Mouse (Mus musculus): ENCODE results near the gene Adamts3. TPM values are rescaled to one million over a fixed set of nuclear protein-coding genes. Genes with fewer than 3 reads are reported as not detected.

Adamts3 gene
- polyA plus RNA-seq, 1 experiment from 2014 or later, result 3.2 TPM

GRCm38 (mm10) chr5:89800181-89800816, 82.8 kb downstream of the Adamts3 start:
- 94% methylated on average over 5 of the region's 5 CpGs for WGBS
- no peaks in the 10 kb centered on the region for H3K27me3 ChIP-seq
- no peak overlapping the region for H3K4me3 ChIP-seq (replicated peaks)
- no peaks in the 10 kb centered on the region for H3K36me3 ChIP-seq
- no peaks in the 10 kb centered on the region for H3K4me1 ChIP-seq (replicated peaks)
- ATAC-seq, result no peak
- no peak overlapping the region for H3K9ac ChIP-seq (replicated peaks)
- no peak overlapping the region for H3K27ac ChIP-seq
- H3K9me3 ChIP-seq, result no peaks in the 10 kb centered on the region
- H3K4me2 ChIP-seq (replicated peaks), result no peak overlapping the region

- Histone ChIP-seq H3K9ac (replicated peaks) (no peak overlapping the region), H3K36me3 (no peaks in the 10 kb centered on the region), H3K27ac (no peak overlapping the region), H3K4me2 (replicated peaks) (no peak overlapping the region), H3K27me3 (no peaks in the 10 kb centered on the region), H3K9me3 (no peaks in the 10 kb centered on the region), H3K4me3 (replicated peaks) (no peak overlapping the region), H3K4me1 (replicated peaks) (no peaks in the 10 kb centered on the region)
- WGBS, result 96% methylated on average over 3 of the region's 3 CpGs
- ATAC-seq, result no peak
Measured at GRCm38 (mm10) chr5:89793706-89794105, 89.4 kb downstream of the Adamts3 start.

DNA sequence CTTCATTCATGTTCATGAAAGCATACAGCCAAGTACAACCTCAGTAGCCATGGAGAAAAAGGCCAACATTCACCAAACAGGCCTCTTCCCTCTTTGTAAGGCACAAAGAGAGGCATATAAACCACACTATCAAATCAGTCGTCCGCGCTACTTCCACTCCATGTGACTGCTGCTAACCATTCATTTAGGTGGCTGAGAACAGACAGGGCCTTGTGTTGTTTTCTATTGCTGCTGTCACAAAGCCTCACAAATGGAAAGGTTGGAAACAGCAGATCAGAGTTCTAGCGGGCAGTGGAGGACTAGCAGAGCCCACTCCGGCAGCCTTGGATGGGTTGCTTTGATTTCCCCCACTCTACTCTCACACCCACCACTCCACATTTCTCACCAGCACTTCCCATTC, 98.5 kb downstream of the Adamts3 start:
- Histone ChIP-seq H3K27ac (no peak overlapping the region), H3K4me3 (replicated peaks) (no peak overlapping the region), H3K9ac (replicated peaks) (no peak overlapping the region), H3K9me3 (no peaks in the 10 kb centered on the region), H3K36me3 (no peaks in the 10 kb centered on the region), H3K4me1 (replicated peaks) (no peaks in the 10 kb centered on the region), H3K4me2 (replicated peaks) (no peak overlapping the region), H3K27me3 (no peaks in the 10 kb centered on the region)
- no peak for ATAC-seq
- 66% methylated on average over 5 of the region's 5 CpGs for WGBS

DNA sequence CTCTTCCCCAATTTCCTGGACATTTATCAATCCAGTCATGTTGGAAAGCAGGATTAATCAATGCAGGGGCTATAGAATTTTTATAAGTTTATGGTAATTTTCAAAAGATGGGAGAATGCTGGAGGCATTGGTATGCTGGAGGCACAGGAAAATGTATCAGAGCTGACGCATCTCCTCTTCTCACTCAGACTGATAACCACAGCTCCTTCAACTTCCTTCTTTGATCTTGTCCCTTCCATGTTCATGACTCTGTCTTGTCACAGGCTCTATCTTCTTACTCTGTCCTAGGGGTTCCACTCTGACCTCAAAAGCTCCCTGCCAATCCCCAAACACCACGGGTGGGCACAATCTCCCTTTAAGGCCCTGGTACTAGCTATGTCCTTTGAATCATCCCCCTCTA, 103.3 kb downstream of the Adamts3 start:
- H3K27me3 ChIP-seq, result no peaks in the 10 kb centered on the region
- WGBS, result 91% methylated on average over 2 of the region's 2 CpGs
- no peaks in the 10 kb centered on the region for H3K36me3 ChIP-seq
- H3K4me3 ChIP-seq (replicated peaks), result no peak overlapping the region
- no peak for ATAC-seq
- no peaks in the 10 kb centered on the region for H3K4me1 ChIP-seq (replicated peaks)
- H3K9me3 ChIP-seq, result no peaks in the 10 kb centered on the region
- H3K4me2 ChIP-seq (replicated peaks), result no peak overlapping the region
- H3K27ac ChIP-seq, result no peak overlapping the region
- no peak overlapping the region for H3K9ac ChIP-seq (replicated peaks)

DNA sequence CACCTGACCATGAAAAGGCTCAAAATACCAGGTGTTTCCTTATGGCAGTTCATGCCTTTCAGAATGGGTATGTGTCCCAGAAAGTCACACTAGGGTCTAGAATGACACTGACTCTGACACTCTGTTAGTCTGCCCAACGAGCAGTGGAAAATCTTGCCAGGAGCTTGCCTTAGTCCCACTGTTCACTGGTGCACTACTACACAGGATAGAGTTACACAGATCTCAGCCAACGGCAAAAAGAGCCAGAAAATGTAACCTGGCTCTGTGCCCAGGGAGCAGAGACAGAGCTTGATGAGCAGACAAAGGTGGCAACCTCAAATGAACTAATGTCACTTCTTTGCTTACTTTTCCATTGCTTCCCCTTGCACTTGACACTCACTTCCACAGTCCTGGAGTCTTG, 104.5 kb downstream of the Adamts3 start:
- Histone ChIP-seq H3K4me1 (replicated peaks) (no peaks in the 10 kb centered on the region), H3K4me2 (replicated peaks) (no peak overlapping the region), H3K4me3 (replicated peaks) (no peak overlapping the region), H3K27me3 (no peaks in the 10 kb centered on the region), H3K9ac (replicated peaks) (no peak overlapping the region), H3K27ac (no peak overlapping the region), H3K36me3 (no peaks in the 10 kb centered on the region), H3K9me3 (no peaks in the 10 kb centered on the region)
- ATAC-seq, result no peak
- WGBS, result 80% methylated on average over 2 of the region's 2 CpGs

GRCm38 (mm10) chr5:89777411-89777810, 105.7 kb downstream of the Adamts3 start:
- ATAC-seq, result no peak
- no peak overlapping the region for H3K4me3 ChIP-seq (replicated peaks)
- H3K4me2 ChIP-seq (replicated peaks), result no peak overlapping the region
- no peaks in the 10 kb centered on the region for H3K4me1 ChIP-seq (replicated peaks)
- 73% methylated on average over 4 of the region's 4 CpGs for WGBS
- H3K27me3 ChIP-seq, result no peaks in the 10 kb centered on the region
- H3K36me3 ChIP-seq, result no peaks in the 10 kb centered on the region
- no peak overlapping the region for H3K27ac ChIP-seq
- no peaks in the 10 kb centered on the region for H3K9me3 ChIP-seq
- no peak overlapping the region for H3K9ac ChIP-seq (replicated peaks)

GRCm38 (mm10) chr5:89770655-89771355, 112.3 kb downstream of the Adamts3 start:
- peak; percentile 70; the same call in 1 of the 2 replicates for ATAC-seq
- 26% methylated on average over 4 of the region's 4 CpGs for WGBS
- no peak overlapping the region for H3K9ac ChIP-seq (replicated peaks)
- no peaks in the 10 kb centered on the region for H3K4me1 ChIP-seq (replicated peaks)
- H3K36me3 ChIP-seq, result no peaks in the 10 kb centered on the region
- H3K4me3 ChIP-seq (replicated peaks), result no peak overlapping the region
- H3K27ac ChIP-seq, result no peak overlapping the region
- H3K4me2 ChIP-seq (replicated peaks), result no peak overlapping the region
- no peaks in the 10 kb centered on the region for H3K9me3 ChIP-seq
- H3K27me3 ChIP-seq, result peaks cover 14% of the 10 kb centered on the region

- Histone ChIP-seq H3K4me1 (replicated peaks) (peaks cover 14% of the 10 kb centered on the region), H3K36me3 (no peaks in the 10 kb centered on the region), H3K4me3 (replicated peaks) (peak overlapping the region; percentile 8; the same call in 1 of the 2 replicates), H3K9ac (replicated peaks) (no peak overlapping the region), H3K27ac (no peak overlapping the region), H3K27me3 (peaks cover 44% of the 10 kb centered on the region), H3K9me3 (no peaks in the 10 kb centered on the region), H3K4me2 (replicated peaks) (peak overlapping the region; percentile 37)
- ATAC-seq, result peak; percentile 95
- WGBS, result 2% methylated on average over 11 of the region's 11 CpGs
Measured at GRCm38 (mm10) chr5:89763189-89764187, 119.6 kb downstream of the Adamts3 start.

GRCm38 (mm10) chr5:89760368-89760767, 122.8 kb downstream of the Adamts3 start:
- H3K9me3 ChIP-seq, result no peaks in the 10 kb centered on the region
- peaks cover 14% of the 10 kb centered on the region for H3K4me1 ChIP-seq (replicated peaks)
- no peak for ATAC-seq
- no peak overlapping the region for H3K27ac ChIP-seq
- H3K27me3 ChIP-seq, result peaks cover 44% of the 10 kb centered on the region
- no peak overlapping the region for H3K4me2 ChIP-seq (replicated peaks)
- H3K9ac ChIP-seq (replicated peaks), result no peak overlapping the region
- no peaks in the 10 kb centered on the region for H3K36me3 ChIP-seq
- WGBS, result 36% methylated on average over 4 of the region's 4 CpGs
- H3K4me3 ChIP-seq (replicated peaks), result no peak overlapping the region

DNA sequence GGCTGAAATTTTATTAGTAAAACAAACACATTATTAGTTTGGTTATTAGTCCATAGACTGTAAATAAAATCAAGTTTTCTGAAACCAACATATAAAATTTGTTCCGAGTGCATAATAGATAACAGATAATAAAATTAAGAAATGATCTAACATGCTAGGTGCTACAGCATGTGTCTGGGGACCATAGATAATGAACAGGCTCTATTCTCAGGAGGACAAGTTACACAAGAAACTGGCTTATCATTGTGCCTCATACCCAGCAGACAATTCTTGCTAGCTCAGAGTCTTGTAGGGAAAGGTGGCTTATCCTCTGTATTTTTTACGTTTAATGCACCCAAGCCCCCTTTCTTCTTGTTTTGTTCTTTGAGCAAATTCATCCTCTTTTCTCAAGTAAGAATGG, 131.3 kb downstream of the Adamts3 start:
- ATAC-seq, result no peak
- H3K4me2 ChIP-seq (replicated peaks), result no peak overlapping the region
- 90% methylated on average over 2 of the region's 2 CpGs for whole genome bisulfite sequencing
- no peaks in the 10 kb centered on the region for H3K36me3 ChIP-seq
- H3K4me3 ChIP-seq (replicated peaks), result no peak overlapping the region
- no peaks in the 10 kb centered on the region for H3K4me1 ChIP-seq (replicated peaks)
- no peak overlapping the region for H3K9ac ChIP-seq (replicated peaks)
- H3K9me3 ChIP-seq, result no peaks in the 10 kb centered on the region
- H3K27me3 ChIP-seq, result 0 out of 2 replicates have a peak, but pooled peaks cover 4% of the 10 kb centered on the region
- H3K27ac ChIP-seq, result no peak overlapping the region

DNA sequence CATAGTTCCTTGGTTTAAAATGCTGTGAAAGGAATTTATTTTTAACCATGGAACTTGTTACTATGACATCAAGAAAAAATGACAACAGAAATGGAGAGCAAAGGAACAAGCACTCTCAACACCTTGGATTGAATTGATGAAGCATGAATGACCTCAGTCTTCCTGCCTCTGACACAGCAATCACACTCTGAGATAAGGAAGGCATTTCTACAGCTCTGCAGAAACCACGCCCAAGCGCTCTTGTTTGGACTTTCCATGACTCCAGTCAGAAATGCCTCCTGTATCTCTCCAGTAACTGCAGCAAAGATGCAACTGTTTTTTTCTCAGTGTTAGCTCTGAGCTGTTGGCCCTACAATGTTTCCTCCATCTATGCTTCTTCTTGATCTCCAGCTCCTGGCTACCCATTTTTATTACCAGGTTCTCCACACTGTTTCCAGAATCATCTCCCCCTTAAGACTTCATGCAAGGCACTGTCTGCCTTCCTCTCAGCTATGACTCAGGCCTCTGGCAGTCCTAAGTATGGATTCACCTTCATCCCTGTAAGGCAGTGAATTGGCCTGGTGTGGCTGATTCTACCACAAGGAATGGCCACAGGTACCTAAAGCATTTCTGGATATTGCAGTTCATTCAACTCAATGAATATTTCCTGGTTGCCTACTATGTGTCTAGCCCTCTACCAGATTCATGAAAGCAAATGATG, 134.8 kb downstream of the Adamts3 start:
- Histone ChIP-seq H3K9me3 (no peaks in the 10 kb centered on the region), H3K36me3 (no peaks in the 10 kb centered on the region), H3K27ac (no peak overlapping the region), H3K4me2 (replicated peaks) (no peak overlapping the region), H3K4me3 (replicated peaks) (no peak overlapping the region), H3K9ac (replicated peaks) (no peak overlapping the region), H3K27me3 (no peaks in the 10 kb centered on the region), H3K4me1 (replicated peaks) (no peaks in the 10 kb centered on the region)
- ATAC-seq, result no peak
- 95% methylated on average over 2 of the region's 2 CpGs for whole genome bisulfite sequencing
